Mouse (Mus musculus) testis, adult 2 months (tissue): Measurements from ENCODE around the gene Rap1gap2. TPM values are rescaled to one million over a fixed set of nuclear protein-coding genes. Genes with fewer than 3 reads are reported as not detected.

Experiments used
- H3K27ac ChIP-seq: fragments of 200-500 bp; 2 replicates; pipeline ENCODE4 v1.5.1; 2012; ENCODE audit warnings: low read depth, low read length; ENCODE audit not compliant: control insufficient read depth, insufficient read depth
- H3K27me3 ChIP-seq: fragments of 200-500 bp; 2 replicates; pipeline ENCODE4 v1.6.1; 2012; ENCODE audit warnings: mild to moderate bottlenecking, low read length, moderate library complexity; ENCODE audit not compliant: control insufficient read depth, insufficient read depth
- H3K36me3 ChIP-seq: fragments of 200-500 bp; 2 replicates; pipeline ENCODE4 v1.6.1; 2012; ENCODE audit warnings: mild to moderate bottlenecking, low read length; ENCODE audit not compliant: control insufficient read depth, insufficient read depth
- H3K4me1 ChIP-seq: fragments of 200-500 bp; 2 replicates; pipeline ENCODE4 v1.6.1; 2012; ENCODE audit warnings: low read length; ENCODE audit not compliant: control insufficient read depth, insufficient read depth
- H3K4me3 ChIP-seq: fragments of 200-500 bp; 2 replicates; pipeline ENCODE4 v1.5.1; 2012; ENCODE audit warnings: low read depth, mild to moderate bottlenecking, low read length, moderate library complexity, mixed read lengths; ENCODE audit not compliant: control insufficient read depth
- CTCF ChIP-seq: fragments of 200-500 bp; IDR thresholded peaks from 2 replicates; pipeline ENCODE4 v1.5.1; 2012; ENCODE audit warnings: low read depth, mild to moderate bottlenecking, inconsistent platforms, low read length, moderate library complexity; ENCODE audit not compliant: control insufficient read depth, insufficient read depth, insufficient replicate concordance
- POLR2A ChIP-seq: fragments of 200-500 bp; IDR thresholded peaks from 2 replicates; pipeline ENCODE4 v1.6.1; 2012; ENCODE audit warnings: low read depth, mild to moderate bottlenecking, inconsistent platforms, low read length, moderate library complexity; ENCODE audit not compliant: control insufficient read depth
- polyA plus RNA-seq: library from polyadenylated mRNA; depleted of rRNA; stranded (reverse); fragments of >200 nt; gene quantifications from 2 replicates; pipeline ENCODE4 v1.2.3, GENCODE M21; 2012

Gene Rap1gap2
- polyA plus RNA-seq, 1 experiment = 3.4 TPM

DNA sequence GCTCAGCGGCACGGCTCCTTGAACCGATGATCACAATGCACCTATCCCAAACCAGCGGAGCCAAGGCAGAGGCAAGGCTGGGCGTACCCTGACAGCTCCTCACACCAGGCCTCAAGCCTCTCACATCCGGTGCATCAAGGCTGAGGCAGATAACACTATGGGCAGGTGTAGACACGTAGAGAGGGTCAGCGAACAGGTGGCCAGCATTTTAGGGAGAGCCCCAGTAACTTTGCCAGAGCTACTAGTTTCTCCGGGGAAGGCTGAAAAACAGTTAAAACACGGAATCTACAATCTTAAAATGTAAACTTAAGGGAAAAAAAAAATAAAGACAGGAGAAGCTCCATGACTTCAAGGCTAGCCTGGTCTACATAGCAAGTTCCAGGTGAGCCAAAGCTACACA, 98.1 kb downstream of the Rap1gap2 start:
- Histone ChIP-seq H3K4me3 (no peak overlapping the region), H3K36me3 (no peaks in the 10 kb centered on the region), H3K27me3 (no peaks in the 10 kb centered on the region), H3K27ac (no peak overlapping the region), H3K4me1 (no peaks in the 10 kb centered on the region)
- no peak for TF ChIP-seq POLR2A
- no peak for TF ChIP-seq CTCF

DNA sequence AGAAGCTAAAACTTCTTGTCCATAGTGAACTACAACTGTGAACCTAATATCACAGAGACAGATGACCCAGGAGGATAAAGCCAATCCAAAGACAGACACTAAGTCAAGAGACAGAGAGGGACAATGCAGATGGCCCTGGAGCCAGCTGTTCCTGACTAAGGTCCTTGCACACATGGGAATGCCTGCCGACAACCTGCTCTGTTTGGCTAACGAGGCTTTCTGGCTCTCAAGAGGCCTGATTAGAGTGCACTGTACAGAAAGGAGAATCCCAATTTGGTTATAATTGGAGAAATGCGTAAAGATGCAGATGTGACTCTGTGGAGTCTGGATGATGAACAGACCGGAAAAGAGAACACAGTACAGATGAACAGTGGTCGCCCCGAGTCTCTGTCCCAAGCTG, 104.4 kb downstream of the Rap1gap2 start:
- H3K27ac ChIP-seq = no peak overlapping the region

DNA sequence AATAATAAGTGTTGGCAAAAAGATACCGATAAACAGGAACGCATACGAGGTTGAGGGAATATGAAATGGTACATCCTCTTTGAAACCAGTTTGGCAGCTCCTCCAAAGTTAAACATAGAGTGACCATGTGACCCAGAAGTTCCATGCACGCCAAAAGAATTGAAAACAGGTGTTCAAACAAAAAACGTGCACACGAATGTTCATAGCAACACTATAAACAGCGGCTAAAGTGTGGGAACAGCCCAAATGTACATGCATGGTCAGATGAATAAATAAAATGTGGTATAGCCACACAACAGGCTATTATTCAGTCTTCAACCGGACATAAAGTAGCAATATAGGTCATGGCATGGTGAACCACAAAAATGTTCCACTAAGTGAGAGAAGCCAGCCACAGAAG, 108.2 kb downstream of the Rap1gap2 start:
- Histone ChIP-seq H3K4me3 (no peak overlapping the region), H3K27me3 (no peaks in the 10 kb centered on the region), H3K4me1 (no peaks in the 10 kb centered on the region), H3K36me3 (no peaks in the 10 kb centered on the region), H3K27ac (no peak overlapping the region)
- TF ChIP-seq CTCF (no peak), POLR2A (no peak)

More for the DNA sequence above, 104.4 kb downstream of the Rap1gap2 start:
- TF ChIP-seq CTCF = no peak
- TF ChIP-seq POLR2A = no peak
- Histone ChIP-seq H3K27me3 (no peaks in the 10 kb centered on the region), H3K36me3 (no peaks in the 10 kb centered on the region), H3K4me1 (no peaks in the 10 kb centered on the region), H3K4me3 (no peak overlapping the region)

DNA sequence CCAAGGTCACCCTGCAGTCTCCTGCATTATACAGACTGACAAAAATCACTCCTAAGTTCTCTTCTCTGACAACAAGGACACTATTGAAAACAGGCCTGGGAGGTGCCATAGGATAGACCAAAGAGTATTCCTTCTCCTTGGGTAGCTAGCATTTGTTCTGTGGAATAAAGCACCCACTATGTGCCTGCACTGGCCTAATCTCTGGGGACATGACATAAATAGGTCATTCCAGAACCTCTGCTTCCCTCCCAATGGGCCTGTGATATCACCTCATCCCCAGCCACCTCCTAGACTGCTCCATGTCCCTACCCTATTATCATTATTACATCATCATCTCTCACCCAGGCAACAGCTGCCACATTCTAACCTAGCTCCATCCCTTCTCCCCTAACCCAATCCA, 108.7 kb downstream of the Rap1gap2 start:
- Histone ChIP-seq H3K36me3 (no peaks in the 10 kb centered on the region), H3K4me1 (no peaks in the 10 kb centered on the region), H3K27ac (no peak overlapping the region), H3K27me3 (no peaks in the 10 kb centered on the region), H3K4me3 (no peak overlapping the region)
- TF ChIP-seq POLR2A (no peak), CTCF (no peak)

DNA sequence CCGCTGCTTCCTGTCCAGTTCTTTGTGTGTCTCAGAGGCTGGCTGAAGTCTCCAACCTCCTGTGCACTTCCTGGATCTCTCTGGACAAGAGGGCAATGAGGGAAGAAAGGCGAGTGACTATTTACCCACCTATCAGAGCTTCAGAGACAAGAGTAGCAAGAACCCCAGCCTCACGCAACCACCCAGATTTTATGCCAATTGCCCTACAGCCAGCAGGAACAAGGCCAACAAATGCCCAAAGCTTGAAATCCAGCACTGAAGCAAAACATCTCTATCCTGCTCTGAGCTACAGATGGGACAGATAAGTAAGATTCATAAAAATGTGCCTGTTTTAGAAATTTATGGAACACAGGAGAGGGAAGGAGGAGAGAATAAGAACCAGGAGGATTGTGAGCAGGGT, 109.7 kb downstream of the Rap1gap2 start:
- Histone ChIP-seq H3K36me3 (no peaks in the 10 kb centered on the region), H3K27me3 (no peaks in the 10 kb centered on the region), H3K4me1 (no peaks in the 10 kb centered on the region), H3K27ac (no peak overlapping the region), H3K4me3 (no peak overlapping the region)
- TF ChIP-seq CTCF = no peak
- no peak for TF ChIP-seq POLR2A

DNA sequence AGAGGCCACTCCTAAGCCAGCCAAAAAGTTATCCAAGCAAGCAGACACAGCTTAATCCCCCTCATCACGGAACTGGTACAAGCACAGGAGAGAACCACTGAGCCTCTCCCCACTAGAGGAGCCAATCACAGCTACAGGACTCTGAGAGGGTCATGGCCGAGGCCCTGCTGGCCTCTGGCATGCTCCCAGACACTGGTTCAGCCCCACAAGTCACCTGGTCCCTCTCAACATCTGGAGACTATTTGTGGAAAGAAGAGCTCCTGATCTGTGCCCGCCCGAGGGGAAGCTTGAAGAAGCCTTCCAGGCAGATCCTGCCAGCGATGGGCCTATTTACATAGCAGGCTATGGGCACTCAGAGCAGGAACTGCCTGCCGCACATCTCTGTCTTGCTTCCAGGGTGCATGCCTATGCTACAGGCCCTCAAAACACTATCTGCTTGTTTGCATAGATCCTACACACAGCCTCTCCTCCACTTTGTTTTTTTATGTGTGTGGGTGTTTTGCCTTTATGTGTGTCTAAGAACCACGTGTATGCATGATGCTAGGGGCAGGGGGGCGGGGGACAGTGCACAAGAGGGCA, 111.1 kb downstream of the Rap1gap2 start:
- no peak for TF ChIP-seq POLR2A
- TF ChIP-seq CTCF = no peak
- Histone ChIP-seq H3K36me3 (no peaks in the 10 kb centered on the region), H3K27ac (no peak overlapping the region), H3K27me3 (no peaks in the 10 kb centered on the region), H3K4me3 (no peak overlapping the region), H3K4me1 (no peaks in the 10 kb centered on the region)

DNA sequence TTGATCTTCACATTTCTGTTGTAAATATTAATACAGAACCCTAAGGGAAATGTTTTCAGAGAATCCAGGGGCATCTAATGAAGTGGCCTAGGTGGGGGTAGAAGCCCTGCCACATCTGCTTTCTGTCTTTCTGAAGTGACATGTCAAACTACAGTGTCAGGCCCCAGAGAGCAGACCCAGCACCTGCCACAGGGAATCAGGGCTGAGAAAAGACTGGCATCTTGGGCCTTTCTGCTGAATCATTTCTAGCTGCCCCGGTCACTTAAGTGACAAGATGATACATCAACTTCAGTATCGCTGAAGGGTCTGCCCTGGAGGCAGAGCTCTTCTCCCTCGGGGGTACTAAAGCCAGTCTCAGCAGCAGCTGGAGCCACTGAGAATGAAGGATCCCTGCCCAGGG, 111.7 kb downstream of the Rap1gap2 start:
- TF ChIP-seq CTCF (no peak), POLR2A (no peak)
- Histone ChIP-seq H3K27ac (no peak overlapping the region), H3K36me3 (no peaks in the 10 kb centered on the region), H3K4me1 (no peaks in the 10 kb centered on the region), H3K4me3 (no peak overlapping the region), H3K27me3 (no peaks in the 10 kb centered on the region)

DNA sequence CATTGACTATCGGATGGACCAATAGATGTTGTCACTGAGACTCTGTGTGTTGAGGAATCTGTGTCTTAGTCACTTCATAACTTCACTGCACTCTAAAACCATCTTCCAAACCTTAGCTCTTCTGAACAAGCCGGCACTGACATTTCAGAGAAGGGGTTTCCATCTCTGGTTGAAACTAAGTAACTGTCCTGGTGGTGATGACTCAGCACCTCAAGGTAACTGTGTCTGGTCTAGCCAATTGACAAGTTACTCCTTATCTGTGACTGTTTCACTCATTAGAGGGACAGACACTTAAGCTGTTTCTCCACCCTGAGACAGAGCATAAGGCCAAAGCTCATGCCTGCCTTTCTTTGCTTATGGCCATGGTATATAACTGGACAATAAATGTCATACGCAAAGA, 114.1 kb downstream of the Rap1gap2 start:
- Histone ChIP-seq H3K4me1 (no peaks in the 10 kb centered on the region), H3K36me3 (no peaks in the 10 kb centered on the region), H3K27me3 (no peaks in the 10 kb centered on the region), H3K4me3 (no peak overlapping the region), H3K27ac (no peak overlapping the region)
- TF ChIP-seq CTCF (no peak), POLR2A (no peak)
